Mouse (Mus musculus) embryonic facial prominence, embryonic 11.5 days (tissue): ENCODE measurements around the gene Akr1c12. TPM values are rescaled to one million over a fixed set of nuclear protein-coding genes. Genes with fewer than 3 reads are reported as not detected.

Experiments used
- ATAC-seq: fragments of 200-750 bp; cut with Nextera tagmentation; replicated peaks from 2 replicates; pipeline ENCODE4 v1.8.0; 2017; ENCODE audit warnings: low read depth; ENCODE audit not compliant: insufficient number of reproducible peaks, low FRiP score, low TSS enrichment
- DNase-seq: peaks from one replicate; pipeline ENCODE4 v3.0.0-alpha.2; 2015; ENCODE audit warnings: low spot score
- H3K27ac ChIP-seq: fragments of 300-500 bp; sonication (generic); replicated peaks from 2 replicates; pipeline ENCODE4 v1.5.1; 2014; ENCODE audit warnings: mild to moderate bottlenecking, low read depth, low read length, control low read depth
- H3K27me3 ChIP-seq: fragments of 300-500 bp; sonication (generic); 2 replicates; pipeline ENCODE4 v1.6.1; 2014; ENCODE audit warnings: mild to moderate bottlenecking, low read length, moderate library complexity, mixed read lengths; ENCODE audit not compliant: control insufficient read depth, insufficient read depth
- H3K36me3 ChIP-seq: fragments of 300-500 bp; sonication (generic); replicated peaks from 2 replicates; pipeline ENCODE4 v1.6.1; 2014; ENCODE audit warnings: low read depth, mild to moderate bottlenecking, low read length, moderate library complexity, mixed read lengths; ENCODE audit not compliant: control insufficient read depth, insufficient read depth
- H3K4me1 ChIP-seq: fragments of 300-500 bp; sonication (generic); 2 replicates; pipeline ENCODE4 v1.6.1; 2014; ENCODE audit warnings: low read length, mixed read lengths; ENCODE audit not compliant: control insufficient read depth, insufficient read depth
- H3K4me2 ChIP-seq: fragments of 300-500 bp; sonication (generic); 2 replicates; pipeline ENCODE4 v1.6.1; 2014; ENCODE audit warnings: low read depth, mild to moderate bottlenecking, control low read depth, low read length, moderate library complexity
- H3K4me3 ChIP-seq: fragments of 300-500 bp; sonication (generic); 2 replicates; pipeline ENCODE4 v1.5.1; 2014; ENCODE audit warnings: low read depth, low read length, control low read depth
- H3K9ac ChIP-seq: fragments of 300-500 bp; sonication (generic); replicated peaks from 2 replicates; pipeline ENCODE4 v1.6.1; 2014; ENCODE audit warnings: mild to moderate bottlenecking, control low read depth, low read length
- H3K9me3 ChIP-seq: fragments of 300-500 bp; sonication (generic); replicated peaks from 2 replicates; pipeline ENCODE4 v1.6.1; 2016; ENCODE audit warnings: mild to moderate bottlenecking, low read length, inconsistent platforms, mixed read lengths; ENCODE audit not compliant: control insufficient read depth
- WGBS: fragments of 180-500 bp; shearing (Covaris S2); extraction: QIAGEN DNeasy Blood & Tissue Kit; methylation state at CpG from one replicate; pipeline ENCODE4 v1.1.7; 2014; 5-methylcytosine and 5-hydroxymethylcytosine counted together
- polyA plus RNA-seq: library from polyadenylated mRNA; unstranded; fragments of >200 nt; fragmentation: Nextera tagmentation; extraction: Ambion mirVana; gene quantifications from 2 replicates; pipeline ENCODE4 v1.2.1, GENCODE M21; 2014

The Akr1c12 gene
- polyA plus RNA-seq, 1 experiment from 2014 or later, result not detected

GRCm38 (mm10) chr13:4233135-4233534, 46.1 kb downstream of the Akr1c12 start:
- ATAC-seq, result no peak
- H3K9ac ChIP-seq, result no peak overlapping the region
- no peak overlapping the region for H3K4me3 ChIP-seq
- no peaks in the 10 kb centered on the region for H3K4me1 ChIP-seq
- no peaks in the 10 kb centered on the region for H3K36me3 ChIP-seq
- H3K4me2 ChIP-seq, result no peak overlapping the region
- WGBS, result 85% methylated on average over 1 of the region's 1 CpGs
- DNase-seq, result no peak
- H3K9me3 ChIP-seq, result no peaks in the 10 kb centered on the region
- H3K27me3 ChIP-seq, result no peaks in the 10 kb centered on the region
- H3K27ac ChIP-seq, result no peak overlapping the region

- ATAC-seq, result no peak
Measured at GRCm38 (mm10) chr13:4230841-4231623, 48.2 kb downstream of the Akr1c12 start.

GRCm38 (mm10) chr13:4228441-4228840, 50.8 kb downstream of the Akr1c12 start, which contains the start of gene Akr1c19:
TSS of gene Akr1c19 (plus strand) at chr13:4228700.
- Histone ChIP-seq H3K36me3 (no peaks in the 10 kb centered on the region), H3K9ac (no peak within 1 kb of the TSS), H3K27me3 (no peaks in the 10 kb centered on the region), H3K4me1 (no peaks in the 10 kb centered on the region), H3K9me3 (no peaks in the 10 kb centered on the region), H3K4me3 (no peak within 1 kb of the TSS), H3K4me2 (no peak within 1 kb of the TSS), H3K27ac (no peak within 1 kb of the TSS)
- ATAC-seq, result no peak
- WGBS, result 75% methylated on average over 1 of the region's 1 CpGs
- DNase-seq, result no peak

More at GRCm38 (mm10) chr13:4230841-4231623, 48.2 kb downstream of the Akr1c12 start:
- H3K36me3 ChIP-seq, result no peaks in the 10 kb centered on the region
- WGBS, result 91% methylated on average over 8 of the region's 8 CpGs
- H3K4me3 ChIP-seq, result no peak overlapping the region
- no peak overlapping the region for H3K27ac ChIP-seq
- no peaks in the 10 kb centered on the region for H3K27me3 ChIP-seq
- no peak overlapping the region for H3K4me2 ChIP-seq
- no peaks in the 10 kb centered on the region for H3K4me1 ChIP-seq
- H3K9ac ChIP-seq, result no peak overlapping the region
- no peaks in the 10 kb centered on the region for H3K9me3 ChIP-seq
- no peak for DNase-seq

Other genes with a start within 250 kb of the Akr1c12 start
- gene Akr1c14, start 230.4 kb downstream of the Akr1c12 start, polyA plus RNA-seq, result 0.33 and 0.84 TPM in 2 replicates
- not detected in 2 replicates for gene Akr1c18, start 128.8 kb downstream of the Akr1c12 start, polyA plus RNA-seq
- 0.25 and 1.5 TPM in 2 replicates for gene Akr1c13, start 88.3 kb downstream of the Akr1c12 start, polyA plus RNA-seq
- gene Akr1c19, start 50.7 kb downstream of the Akr1c12 start, polyA plus RNA-seq, result 0.20 and 0.49 TPM in 2 replicates
- not detected in 2 replicates for gene Akr1c6, start 154.9 kb upstream of the Akr1c12 start, polyA plus RNA-seq
- gene Akr1c20, start 243.9 kb upstream of the Akr1c12 start, polyA plus RNA-seq, result not detected in 2 replicates